Mouse (Mus musculus): ENCODE measurements around the gene Ube2r2.

DNA sequence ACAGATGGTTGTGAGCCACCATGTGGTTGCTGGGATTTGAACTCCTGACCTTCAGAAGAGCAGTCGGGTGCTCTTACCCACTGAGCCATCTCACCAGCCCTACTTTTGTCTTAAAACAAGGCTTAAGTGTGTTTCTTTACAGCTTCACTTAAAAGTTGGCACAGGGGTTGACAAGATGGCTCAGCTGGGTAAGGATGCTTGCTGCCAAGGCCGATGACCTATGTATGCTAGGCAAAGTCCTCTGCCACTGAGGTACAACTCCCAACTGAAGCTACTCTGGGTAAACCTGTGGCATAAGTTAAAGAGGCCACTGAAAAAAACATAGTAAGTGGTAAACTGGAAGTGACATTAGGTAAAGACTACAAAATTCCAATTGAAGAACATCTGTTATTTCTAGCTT lies 7.1 kb downstream of the Ube2r2 start:
- TF ChIP-seq EP300 (IDR thresholded peaks at IDR 0.05; ENCODE audit: insufficient read depth, low read depth, low read length) (no peak), POLR2A (IDR thresholded peaks at IDR 0.05; ENCODE audit: insufficient read depth, low read length) (no peak), CTCF (IDR thresholded peaks at IDR 0.05; ENCODE audit: low read depth, low read length) (no peak)
